Mouse (Mus musculus): ENCODE results near the gene Rarg.

The Rarg gene

DNA sequence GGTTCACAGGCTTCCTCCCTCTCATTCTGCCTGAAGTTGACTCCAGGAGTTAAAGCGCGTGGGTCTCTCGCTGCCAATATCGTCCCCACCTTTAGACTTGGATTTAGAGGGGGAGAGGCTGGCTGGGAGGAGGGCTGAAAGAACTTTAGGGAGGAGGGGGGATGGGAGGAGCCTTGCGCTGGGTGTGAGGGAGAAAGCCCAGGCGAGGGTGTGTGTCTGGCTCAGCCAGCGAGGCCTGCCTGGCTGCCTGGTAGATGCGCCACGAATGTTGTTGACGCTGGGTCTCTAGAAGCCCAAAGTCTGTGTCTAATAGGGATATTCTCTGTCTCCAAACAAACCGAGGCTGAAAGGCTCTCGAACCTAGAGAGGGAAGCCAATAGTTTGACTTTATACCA is 756 bp upstream of the Rarg start:
- DNase-seq (ENCODE audit: low read depth, low spot score): peak; percentile 86

DNA sequence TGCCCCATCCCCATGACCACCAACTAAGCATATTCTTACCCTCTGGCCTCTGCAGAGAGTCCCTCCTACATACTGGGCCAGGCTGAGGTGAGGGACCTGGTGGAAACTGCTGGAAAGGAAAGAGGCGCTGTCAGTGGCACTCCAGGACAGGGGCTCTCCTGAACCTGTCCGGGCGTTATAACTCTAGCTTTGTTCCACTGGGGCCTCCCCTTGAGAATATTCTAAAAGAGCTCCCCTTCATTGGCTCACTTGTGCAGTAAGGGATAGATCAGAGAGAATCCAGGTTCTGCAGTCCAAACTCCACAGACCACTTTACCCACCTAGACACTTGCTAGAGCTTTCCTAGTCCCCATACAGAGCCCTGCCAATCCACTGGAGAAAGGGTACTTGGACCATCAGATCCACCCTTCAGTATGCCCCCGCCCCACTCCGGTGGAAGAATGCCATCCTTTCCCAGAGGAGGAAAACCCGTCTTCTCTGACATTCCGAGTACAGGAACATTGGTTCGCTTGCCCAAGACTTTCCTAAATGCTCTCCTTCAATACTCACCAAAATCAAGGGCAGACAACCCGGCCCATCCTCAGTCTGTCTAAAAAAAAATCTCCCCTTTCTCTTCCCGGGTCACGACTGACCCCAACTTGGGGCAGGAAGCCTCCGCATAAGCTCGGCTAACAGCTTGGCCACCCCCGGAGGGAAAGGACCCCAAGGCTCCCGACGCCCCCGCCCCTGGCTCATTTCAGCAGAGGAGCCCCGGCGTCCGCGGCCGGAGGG is 701 bp downstream of the Rarg start:
- DNase-seq (ENCODE audit: low read depth, low spot score): no peak

GRCm38 (mm10) chr15:102255547-102256255 is 1.6 kb downstream of the Rarg start:
- DNase-seq (ENCODE audit: low read depth, low spot score): no peak

DNA sequence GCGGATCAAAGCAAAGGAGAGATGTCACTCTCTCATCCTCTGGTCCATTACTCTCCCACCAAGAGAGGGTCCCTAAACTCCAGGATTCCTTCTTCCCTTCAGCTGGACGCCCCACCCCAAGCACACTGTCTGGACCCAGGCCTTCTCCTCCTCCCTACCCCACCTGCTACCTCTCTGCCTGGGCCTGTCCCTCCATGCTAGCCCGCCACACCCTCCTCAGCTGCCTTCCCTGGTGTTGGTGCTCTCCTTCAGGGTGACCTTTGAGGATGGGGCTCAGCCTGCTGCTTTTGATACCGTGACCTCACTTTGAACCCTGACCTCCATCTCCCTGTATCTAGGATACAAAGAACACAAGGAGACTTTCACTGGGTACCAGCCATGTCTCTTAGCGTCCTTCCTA is 6.8 kb downstream of the Rarg start:
- peak; percentile 87 for DNase-seq (ENCODE audit: low read depth, low spot score)

- DNase-seq (ENCODE audit: low read depth, low spot score): peak; percentile 46
Measured at GRCm38 (mm10) chr15:102249967-102250366, 7.3 kb downstream of the Rarg start.

DNA sequence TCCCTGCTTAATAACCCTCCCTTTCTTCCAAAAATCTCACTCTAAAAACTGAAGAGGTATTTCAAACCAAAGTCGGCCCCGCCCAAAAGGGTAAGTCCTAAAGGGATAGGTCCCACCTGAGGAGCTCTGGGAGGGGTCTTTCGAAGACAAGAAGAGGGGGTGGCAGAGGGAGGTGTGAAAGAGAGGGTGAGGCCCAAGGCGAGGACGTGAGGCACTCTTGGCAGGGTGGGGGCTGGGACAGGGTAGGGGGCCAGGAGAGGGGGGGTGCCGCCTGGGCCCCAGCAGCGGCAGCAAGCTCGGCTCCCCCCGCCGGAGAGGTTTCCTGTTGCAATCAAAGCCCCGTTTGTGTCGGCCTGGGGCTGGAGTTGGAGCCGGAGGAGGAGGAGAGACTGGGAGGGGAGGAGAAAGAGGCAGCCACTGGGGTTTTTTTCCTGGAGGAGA is 8.0 kb downstream of the Rarg start:
- DNase-seq (ENCODE audit: low read depth, low spot score): peak; percentile 94

- DNase-seq (ENCODE audit: low read depth, low spot score): peak; percentile 71
Measured at GRCm38 (mm10) chr15:102248812-102249191, 8.5 kb downstream of the Rarg start.

GRCm38 (mm10) chr15:102248131-102248811 is 9.0 kb downstream of the Rarg start:
- peak; percentile 45 for DNase-seq (ENCODE audit: low read depth, low spot score)

DNA sequence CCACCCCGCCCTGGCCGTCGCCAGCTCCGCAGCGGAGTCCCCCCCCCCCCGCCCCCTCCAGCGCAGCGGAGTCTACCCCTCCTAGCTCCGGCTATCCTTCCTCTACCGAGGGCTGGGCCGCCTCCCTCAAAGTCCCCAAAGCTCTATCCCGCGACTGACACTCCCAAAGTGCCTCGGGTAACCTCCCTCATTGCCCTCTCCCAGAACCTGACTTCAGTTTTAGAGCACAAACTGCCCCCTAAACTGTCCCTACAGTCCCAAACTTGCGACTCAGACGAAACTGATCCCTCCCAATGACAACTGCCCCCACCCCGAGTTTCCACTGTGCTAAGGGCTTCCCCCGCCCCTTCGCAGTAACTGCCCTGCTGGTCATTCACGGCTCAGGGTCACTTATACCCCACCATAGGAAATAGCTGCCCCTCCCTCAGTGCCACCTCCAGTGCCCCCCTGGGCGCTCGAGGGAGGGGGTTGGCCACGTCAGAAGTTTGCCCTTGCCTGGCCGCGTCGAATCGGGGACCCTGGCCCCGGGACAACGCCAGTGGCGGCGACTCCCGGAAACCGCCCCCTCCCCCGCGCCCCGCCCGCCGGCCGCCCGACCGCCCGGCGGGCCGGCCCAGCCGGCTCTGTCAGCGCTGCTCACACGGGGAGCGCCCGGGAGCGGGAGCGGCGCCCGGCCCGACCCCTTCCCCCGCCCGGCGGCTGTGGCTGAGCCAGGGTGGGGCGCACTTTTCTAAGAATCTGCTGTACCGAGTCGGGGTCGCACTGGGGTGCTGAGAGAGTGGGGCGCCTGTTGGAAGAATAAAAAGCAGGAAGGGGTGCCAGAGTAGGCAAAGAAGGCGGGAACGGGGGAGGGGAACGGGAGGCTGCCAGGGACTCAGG is 9.8 kb downstream of the Rarg start:
- DNase-seq (ENCODE audit: low read depth, low spot score): peak; percentile 74

DNA sequence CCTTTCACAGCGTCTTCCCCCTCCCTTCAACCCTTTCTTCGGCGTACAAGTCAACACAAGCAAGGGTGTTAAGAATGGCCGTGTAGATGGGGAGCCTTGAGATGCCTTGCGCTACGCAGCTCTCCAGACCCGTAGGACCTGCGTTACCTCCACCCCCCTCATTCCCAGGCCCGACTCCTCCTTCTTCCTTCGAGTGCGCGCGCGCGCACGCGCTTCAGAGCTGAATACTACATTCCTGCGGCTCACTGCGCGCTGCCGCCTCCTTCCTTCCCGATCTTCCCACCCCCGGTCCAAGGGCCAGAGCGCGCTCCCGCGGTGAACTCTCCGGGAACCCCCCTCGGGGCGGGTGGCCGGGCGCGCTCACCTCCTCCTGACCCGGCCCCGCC is 10.5 kb downstream of the Rarg start:
- DNase-seq (ENCODE audit: low read depth, low spot score): peak; percentile 99

DNA sequence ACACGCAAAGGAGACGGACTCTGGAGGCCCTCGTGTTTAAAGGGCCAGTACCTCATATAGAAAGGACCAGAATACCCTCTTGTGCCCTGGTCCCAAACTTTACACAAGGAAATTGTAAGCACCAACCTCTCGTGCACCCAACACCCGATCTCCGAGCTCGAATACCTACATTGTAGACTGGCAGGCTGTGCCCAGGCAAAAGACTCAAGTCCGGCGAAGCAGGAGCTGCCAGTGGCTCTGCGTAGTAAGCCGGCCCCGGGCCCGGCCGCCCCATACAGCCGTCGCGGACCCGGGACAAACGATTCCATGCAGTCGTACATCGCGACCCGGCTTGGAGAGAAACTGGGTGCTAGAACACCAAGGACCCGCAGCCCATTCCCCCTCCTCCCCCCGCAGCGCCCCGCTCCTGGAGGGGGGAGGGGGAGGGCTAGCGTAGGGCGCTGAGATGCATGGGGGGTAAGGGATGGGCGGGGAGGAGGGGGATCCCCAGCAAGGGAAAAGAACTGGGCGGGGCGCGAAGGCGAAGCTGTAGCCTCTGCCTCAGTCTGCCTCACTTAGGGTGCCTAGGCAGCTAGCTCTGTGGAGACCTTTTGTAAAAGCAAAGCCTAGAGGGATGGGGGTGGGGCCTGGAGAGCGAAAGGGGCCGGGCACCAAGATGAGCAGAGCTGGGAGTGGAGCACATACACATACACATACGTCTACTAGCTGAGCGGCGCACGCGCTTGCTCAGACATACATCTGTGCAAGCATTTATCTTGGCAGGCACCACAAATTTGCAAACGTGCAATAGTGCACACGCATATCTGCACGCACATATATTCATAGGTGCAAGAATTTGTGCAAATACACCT is 11.2 kb downstream of the Rarg start:
- peak; percentile 99 for DNase-seq (ENCODE audit: low read depth, low spot score)

DNA sequence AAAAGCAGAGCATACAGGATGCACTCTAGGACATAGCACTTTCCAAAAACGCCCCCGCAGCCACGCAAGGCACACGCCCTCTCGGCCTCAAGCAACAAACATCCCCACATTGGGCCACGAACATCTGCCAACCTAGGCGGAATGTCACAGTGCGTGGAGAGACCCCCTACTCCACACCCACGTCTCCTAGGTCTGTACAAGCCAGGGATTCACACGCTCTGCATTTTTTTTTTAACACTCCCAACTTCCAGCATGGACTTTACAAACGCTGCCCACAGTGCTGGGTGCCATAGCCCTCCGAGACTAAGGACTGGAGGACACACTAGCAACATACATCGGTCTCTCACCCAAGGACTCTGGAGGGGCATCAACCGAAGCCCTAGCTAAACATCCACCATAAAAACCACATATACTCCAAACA is 11.8 kb downstream of the Rarg start:
- peak; percentile 25 for DNase-seq (ENCODE audit: low read depth, low spot score)

GRCm38 (mm10) chr15:102244306-102245191 is 12.8 kb downstream of the Rarg start:
- DNase-seq (ENCODE audit: low read depth, low spot score): no peak

DNA sequence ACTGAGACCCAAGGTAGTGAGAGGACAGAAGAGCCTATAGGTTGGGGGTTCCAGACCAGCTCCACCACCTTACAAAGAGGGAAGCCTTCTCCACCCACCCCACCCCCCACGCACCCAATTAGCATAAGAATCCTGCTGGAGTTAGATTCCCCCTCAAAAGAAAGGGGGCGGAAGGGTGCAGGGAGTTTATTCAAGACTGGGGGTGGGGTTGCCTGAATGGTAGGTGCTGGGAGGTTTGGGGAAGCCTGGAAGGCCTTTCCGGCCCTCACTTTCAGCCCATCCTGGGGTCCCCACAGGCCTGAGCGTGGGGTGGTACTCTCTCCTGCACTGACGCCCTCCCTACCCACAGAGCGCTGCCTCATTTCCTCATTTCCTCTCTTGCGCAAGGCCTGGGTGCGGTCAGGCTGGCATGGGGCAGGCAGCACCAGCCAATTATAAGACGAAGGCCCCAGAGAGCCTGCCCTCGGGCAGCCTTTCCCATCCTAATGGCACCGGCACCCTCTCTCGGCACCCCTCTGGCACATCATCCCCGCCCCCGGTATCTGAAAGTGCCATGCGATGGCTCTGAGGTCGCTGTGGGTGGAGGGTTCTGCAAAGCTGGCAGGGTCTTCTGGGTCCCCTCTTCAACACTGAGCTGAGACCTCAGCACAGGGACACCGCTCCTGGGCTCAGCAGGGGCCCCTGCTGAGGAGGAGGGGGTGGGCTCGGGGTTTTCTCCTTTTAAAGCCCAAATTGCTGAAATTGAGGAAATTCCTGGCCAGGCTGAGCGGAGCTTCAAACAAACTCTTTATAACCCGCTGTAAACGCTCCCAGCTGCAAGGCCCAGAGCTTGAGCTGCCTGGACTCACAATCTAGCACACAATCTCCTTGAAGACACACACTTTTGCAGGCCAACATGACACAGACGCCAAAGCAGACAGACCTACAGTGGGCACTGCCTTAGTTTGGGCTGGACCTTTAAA is 13.8 kb downstream of the Rarg start:
- DNase-seq (ENCODE audit: low read depth, low spot score): peak; percentile 97

- DNase-seq (ENCODE audit: low read depth, low spot score): peak; percentile 79
Measured at GRCm38 (mm10) chr15:102242404-102243228, 14.7 kb downstream of the Rarg start.

- peak; percentile 99 for DNase-seq (ENCODE audit: low read depth, low spot score)
Measured at GRCm38 (mm10) chr15:102240607-102241006, 16.7 kb downstream of the Rarg start.

DNA sequence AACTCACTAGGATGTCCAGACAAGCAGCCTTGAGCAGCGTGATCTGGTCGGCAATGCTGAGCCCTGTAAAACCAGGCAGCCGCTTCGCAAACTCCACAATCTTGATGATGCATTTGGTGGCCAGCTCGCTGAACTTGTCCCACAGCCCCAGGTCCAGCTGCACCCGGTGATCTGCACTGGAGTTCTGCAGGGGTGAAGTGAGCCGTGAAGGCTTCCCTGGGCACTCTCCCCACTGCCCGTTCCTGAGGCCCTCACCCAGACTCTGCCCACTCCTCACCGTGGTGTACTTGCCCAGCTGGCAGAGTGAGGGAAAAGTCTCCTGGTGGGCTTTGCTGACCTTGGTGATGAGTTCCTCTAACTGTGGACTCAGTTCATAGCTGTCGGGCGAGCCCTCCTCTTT is 17.5 kb downstream of the Rarg start:
- DNase-seq (ENCODE audit: low read depth, low spot score): peak; percentile 49

DNA sequence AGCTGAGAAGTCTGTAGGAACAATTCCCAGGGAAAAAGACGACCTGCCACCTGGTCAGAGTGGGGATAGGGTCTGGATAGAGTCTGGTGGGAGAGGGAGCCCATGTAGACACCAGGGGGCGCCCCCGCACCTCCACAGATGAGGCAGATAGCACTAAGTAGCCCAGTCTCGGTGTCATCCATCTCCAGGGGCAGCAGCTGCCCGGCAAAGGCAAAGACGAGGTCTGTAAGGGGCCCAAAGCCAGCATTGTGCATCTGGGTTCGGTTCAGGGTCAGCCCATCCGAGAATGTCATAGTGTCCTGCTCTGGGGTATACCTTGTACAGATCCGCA is 18.1 kb downstream of the Rarg start:
- DNase-seq (ENCODE audit: low read depth, low spot score): peak; percentile 89
